In genomic region chr8:87895203-87896041, GRCm38 (mm10) we compare ENCODE assay signal across 14 mouse cellular contexts.
DNase-seq lines count a peak whose midpoint lies in the region; ATAC-seq lines count a peak whose summit lies in the region.
"Had no signal": no experiment of that assay in that cellular context is flagged by ENCODE, and none has a peak within 500 bp of the region (broad histone marks: within the 10 kb centered on the region; RNA-seq: fewer than 3 reads in every experiment).

No protein-coding gene starts in this region.

- intact Hi-C loops in heart, postnatal 10 days (cut with DNase I) = no loop called here
- intact Hi-C loops in left cerebral cortex, postnatal 25 days (cut with DNase I) = no loop called here

- no peaks in the 10 kb centered on the region for H3K36me3 ChIP-seq in heart, embryonic 10.5 days
- peaks cover 10% of the 10 kb centered on the region for H3K36me3 ChIP-seq in forebrain, embryonic 10.5 days (replicated peaks)
- H3K36me3 ChIP-seq in hindbrain, embryonic 16.5 days (ENCODE audit: control insufficient read depth, insufficient read depth, low read length) = no peaks in the 10 kb centered on the region
- no peaks in the 10 kb centered on the region for H3K36me3 ChIP-seq in midbrain, embryonic 16.5 days (ENCODE audit: control insufficient read depth, insufficient read depth, low read length)
- H3K36me3 ChIP-seq: liver, embryonic 12.5 days had no signal

- no peaks in the 10 kb centered on the region for H3K27me3 ChIP-seq in heart, embryonic 10.5 days (ENCODE audit: insufficient read depth, poor library complexity, severe bottlenecking)
- H3K27me3 ChIP-seq in forebrain, embryonic 10.5 days (ENCODE audit: poor library complexity, severe bottlenecking) = no peaks in the 10 kb centered on the region
- no peaks in the 10 kb centered on the region for H3K27me3 ChIP-seq in hindbrain, embryonic 16.5 days (replicated peaks; ENCODE audit: control insufficient read depth, insufficient read depth, low read length)
- H3K27me3 ChIP-seq in midbrain, embryonic 16.5 days (ENCODE audit: control insufficient read depth, insufficient read depth, low read depth, low read length) = no peaks in the 10 kb centered on the region
- H3K27me3 ChIP-seq: liver, embryonic 12.5 days had no signal

- H3K4me2 ChIP-seq in hindbrain, embryonic 16.5 days (ENCODE audit: low read length) = no peak overlapping the region
- H3K4me2 ChIP-seq in midbrain, embryonic 16.5 days (ENCODE audit: low read length) = no peak overlapping the region
- H3K4me2 ChIP-seq: liver, embryonic 12.5 days had no signal

- peaks cover 61% of the 10 kb centered on the region for H3K4me1 ChIP-seq in heart, embryonic 10.5 days
- H3K4me1 ChIP-seq in forebrain, embryonic 10.5 days = peaks cover 73% of the 10 kb centered on the region
- H3K4me1 ChIP-seq in hindbrain, embryonic 16.5 days (ENCODE audit: control insufficient read depth, insufficient read depth, low read depth, low read length) = peaks cover 43% of the 10 kb centered on the region
- H3K4me1 ChIP-seq in midbrain, embryonic 16.5 days (ENCODE audit: control insufficient read depth, insufficient read depth, low read length) = peaks cover 32% of the 10 kb centered on the region

- no peak overlapping the region for H3K4me3 ChIP-seq in heart, embryonic 10.5 days
- H3K4me3 ChIP-seq in forebrain, embryonic 10.5 days = no peak overlapping the region
- no peak overlapping the region for H3K4me3 ChIP-seq in hindbrain, embryonic 16.5 days (ENCODE audit: low read length)
- H3K4me3 ChIP-seq in midbrain, embryonic 16.5 days (ENCODE audit: low read depth, low read length) = no peak overlapping the region
- H3K4me3 ChIP-seq: liver, embryonic 12.5 days had no signal

- peak; percentile 50 for ATAC-seq in hindbrain, embryonic 16.5 days
- ATAC-seq in midbrain, embryonic 16.5 days = 0 out of 2 replicates have a peak, but pooled peaks have one; percentile 29
- ATAC-seq: liver, embryonic 12.5 days had no signal

- no peak overlapping the region for H3K9ac ChIP-seq in hindbrain, embryonic 16.5 days (ENCODE audit: low read depth, low read length)
- no peak overlapping the region for H3K9ac ChIP-seq in midbrain, embryonic 16.5 days (ENCODE audit: low read depth, low read length)
- H3K9ac ChIP-seq: liver, embryonic 12.5 days had no signal

- H3K9me3 ChIP-seq in heart, embryonic 10.5 days = no peaks in the 10 kb centered on the region
- H3K9me3 ChIP-seq in forebrain, embryonic 10.5 days = no peaks in the 10 kb centered on the region
- H3K9me3 ChIP-seq in hindbrain, embryonic 16.5 days (ENCODE audit: control insufficient read depth, low read length) = no peaks in the 10 kb centered on the region
- H3K9me3 ChIP-seq in midbrain, embryonic 16.5 days (replicated peaks; ENCODE audit: control insufficient read depth, low read length, poor library complexity, severe bottlenecking) = no peaks in the 10 kb centered on the region
- H3K9me3 ChIP-seq: liver, embryonic 12.5 days had no signal

- H3K27ac ChIP-seq in heart, embryonic 10.5 days = peak overlapping the region; percentile 38
- H3K27ac ChIP-seq in forebrain, embryonic 10.5 days = peak overlapping the region; percentile 71
- H3K27ac ChIP-seq in hindbrain, embryonic 16.5 days (ENCODE audit: low read depth, low read length) = peak overlapping the region; percentile 52; the same call in 1 of the 2 replicates
- H3K27ac ChIP-seq in midbrain, embryonic 16.5 days (ENCODE audit: low read length) = peak overlapping the region; percentile 53
- H3K27ac ChIP-seq: liver, embryonic 12.5 days had no signal

- WGBS in heart, embryonic 10.5 days = 71% methylated on average over 13 of the region's 13 CpGs
- WGBS in forebrain, embryonic 10.5 days = 67% methylated on average over 13 of the region's 13 CpGs
- WGBS in hindbrain, embryonic 16.5 days = 38% methylated on average over 12 of the region's 13 CpGs
- 48% methylated on average over 13 of the region's 13 CpGs for WGBS in midbrain, embryonic 16.5 days

- DNase-seq in heart, embryonic 10.5 days (ENCODE audit: low spot score) = no peak
- no peak for DNase-seq in heart, postnatal 10 days
- DNase-seq in forebrain, embryonic 10.5 days (ENCODE audit: extremely low spot score, low spot score) = no peak
- DNase-seq in lung, postnatal 36 days = no peak
- DNase-seq in spleen, postnatal 14 days (ENCODE audit: low spot score in 2 of 2) = no peak
- no peak for DNase-seq in left cerebral cortex, postnatal 25 days (ENCODE audit: low spot score in 2 of 2)
- DNase-seq: adrenal gland, postnatal 36 days; cerebellum, postnatal 25 days; kidney, adult 11 months; right cerebral cortex, postnatal 4 days; thymus, postnatal 4 days had no signal
